Mouse (Mus musculus): Measurements from ENCODE around the gene Hsd17b3. TPM values are rescaled to one million over a fixed set of nuclear protein-coding genes. Genes with fewer than 3 reads are reported as not detected.

The Hsd17b3 gene
- polyA plus RNA-seq (2015; fragmentation: Nextera tagmentation; extraction: Ambion mirVana), result not detected in 2 replicates

GRCm38 (mm10) chr13:64089130-64089529, at the start of gene Hsd17b3:
Gene Hsd17b3 (minus strand): TSS chr13:64089230.
- 85% methylated on average over 4 of the region's 4 CpGs for WGBS

DNA sequence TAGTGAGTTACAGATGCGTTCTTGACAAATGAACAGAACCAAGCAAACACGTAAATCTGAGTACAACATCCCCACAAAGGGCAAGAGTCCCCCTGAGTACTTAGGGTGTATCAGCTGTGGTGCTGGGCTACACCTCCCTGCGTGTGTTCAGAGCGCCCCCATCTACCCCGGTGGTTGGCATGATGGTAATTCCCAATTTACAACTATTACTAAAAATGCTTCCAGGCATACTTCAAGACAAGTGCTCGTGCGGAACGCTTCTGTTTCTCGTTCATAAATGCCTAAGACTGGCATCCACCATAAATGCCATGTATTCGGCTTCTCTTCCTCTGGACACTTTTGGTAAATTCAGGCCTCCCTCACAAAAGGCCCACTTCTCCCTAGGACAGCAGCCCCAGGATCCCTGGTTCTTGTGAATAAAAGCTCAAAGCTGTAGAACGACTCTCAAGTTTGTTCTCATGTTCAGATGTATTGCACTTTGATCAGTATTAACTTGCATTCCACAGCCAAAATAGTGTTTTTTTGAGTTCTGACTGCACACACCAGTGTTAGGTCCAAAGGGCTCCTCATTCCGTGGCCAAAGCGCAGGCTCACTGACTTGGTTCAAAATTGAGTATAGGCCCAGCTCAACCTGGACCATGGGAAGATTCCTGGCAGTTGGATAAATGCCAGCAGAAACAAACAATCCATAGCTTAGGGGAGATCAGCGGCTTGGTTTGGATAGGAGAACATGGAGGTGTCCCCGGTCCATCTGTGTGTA, 40.8 kb upstream of the Hsd17b3 start:
- Histone ChIP-seq H3K27me3 (replicated peaks) (no peaks in the 10 kb centered on the region), H3K4me3 (replicated peaks) (peak overlapping the region; percentile 66), H3K9me3 (no peaks in the 10 kb centered on the region), H3K4me1 (replicated peaks) (0 out of 2 replicates have a peak, but pooled peaks cover 6% of the 10 kb centered on the region), H3K36me3 (0 out of 2 replicates have a peak, but pooled peaks cover 6% of the 10 kb centered on the region), H3K27ac (peak overlapping the region; percentile 28; the same call in 1 of the 2 replicates), H3K4me2 (replicated peaks) (peak overlapping the region; percentile 87), H3K9ac (peak overlapping the region; percentile 74)
- ATAC-seq, result peak; percentile 92
- WGBS, result 37% methylated on average over 15 of the region's 15 CpGs

More at GRCm38 (mm10) chr13:64089130-64089529, at the start of gene Hsd17b3:
- Histone ChIP-seq H3K9ac (no peak within 1 kb of the TSS), H3K36me3 (no peaks in the 10 kb centered on the region), H3K27me3 (replicated peaks) (no peaks in the 10 kb centered on the region), H3K4me2 (replicated peaks) (no peak within 1 kb of the TSS), H3K4me1 (replicated peaks) (no peaks in the 10 kb centered on the region), H3K27ac (no peak within 1 kb of the TSS), H3K9me3 (no peaks in the 10 kb centered on the region), H3K4me3 (replicated peaks) (no peak within 1 kb of the TSS)
- no peak for ATAC-seq

DNA sequence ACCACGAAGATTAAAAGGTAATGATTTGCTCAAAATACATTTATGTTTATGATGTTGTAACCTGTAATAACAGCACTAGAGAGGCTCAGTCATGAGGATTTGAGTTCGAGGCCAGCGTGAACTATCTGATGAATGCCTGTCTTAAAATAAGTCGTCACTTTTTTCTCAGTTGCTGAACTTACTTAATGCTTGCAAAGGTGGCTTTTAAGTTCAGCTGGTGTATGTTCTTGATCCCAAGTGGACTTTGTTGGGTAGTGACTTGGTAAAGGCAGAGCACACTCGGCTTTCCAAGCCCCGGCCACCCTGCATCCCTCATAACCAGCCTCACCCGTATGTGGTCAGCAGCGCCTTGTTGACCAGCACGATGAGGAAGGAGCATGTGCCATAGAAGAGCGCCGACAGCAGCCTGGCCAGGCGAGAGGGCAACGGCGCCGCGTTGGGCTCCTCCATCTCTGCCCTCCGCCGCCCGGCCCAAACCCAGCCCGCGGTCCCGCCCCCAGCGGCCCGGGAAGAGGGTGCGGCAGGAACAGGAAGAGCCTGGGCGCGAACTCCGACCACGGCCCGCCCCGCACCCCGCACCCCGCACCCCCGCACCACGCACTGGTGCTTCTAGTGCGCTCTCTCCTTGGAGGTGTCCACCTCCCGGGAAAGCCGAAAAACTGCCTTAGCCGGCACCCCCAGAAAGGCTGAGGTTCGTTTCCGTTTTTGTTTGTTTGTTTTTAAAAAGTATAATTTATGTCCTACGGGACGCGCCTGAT, 40.0 kb upstream of the Hsd17b3 start, which contains the start of gene Slc35d2:
Gene Slc35d2 (minus strand): TSS at position 511 of the 758 bp plus-strand sequence.
- peak; percentile 96 for ATAC-seq
- Histone ChIP-seq H3K27ac (peak within 1 kb of the TSS; percentile 28; the same call in 1 of the 2 replicates), H3K36me3 (0 out of 2 replicates have a peak, but pooled peaks cover 6% of the 10 kb centered on the region), H3K4me1 (replicated peaks) (0 out of 2 replicates have a peak, but pooled peaks cover 6% of the 10 kb centered on the region), H3K27me3 (replicated peaks) (no peaks in the 10 kb centered on the region), H3K4me3 (replicated peaks) (peak within 1 kb of the TSS; percentile 66), H3K9me3 (no peaks in the 10 kb centered on the region), H3K4me2 (replicated peaks) (peak within 1 kb of the TSS; percentile 87), H3K9ac (peak within 1 kb of the TSS; percentile 74)
- WGBS, result 7% methylated on average over 44 of the region's 44 CpGs

DNA sequence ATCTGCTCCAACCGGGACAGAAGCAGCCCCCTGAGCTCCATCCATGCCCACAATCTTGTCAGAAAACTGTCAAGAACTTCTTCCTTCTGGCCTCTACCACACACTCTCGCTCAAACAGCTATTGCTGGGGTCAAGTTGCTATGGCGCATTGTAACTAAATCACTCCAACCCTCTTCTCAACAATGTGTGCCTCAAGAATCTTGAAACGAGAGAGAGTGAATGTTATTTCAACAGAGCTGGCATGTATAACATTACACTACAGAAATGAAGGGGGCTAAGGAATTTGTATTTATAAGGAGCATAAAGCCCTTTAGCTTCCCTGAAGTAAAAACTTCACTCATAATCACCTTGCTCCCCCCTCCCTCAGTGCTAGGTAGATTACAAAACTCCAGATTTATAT, 37.3 kb upstream of the Hsd17b3 start:
- H3K27me3 ChIP-seq (replicated peaks), result no peaks in the 10 kb centered on the region
- H3K4me2 ChIP-seq (replicated peaks), result no peak overlapping the region
- 0 out of 2 replicates have a peak, but pooled peaks cover 6% of the 10 kb centered on the region for H3K4me1 ChIP-seq (replicated peaks)
- no peak overlapping the region for H3K9ac ChIP-seq
- no peak for ATAC-seq
- H3K4me3 ChIP-seq (replicated peaks), result no peak overlapping the region
- H3K9me3 ChIP-seq, result no peaks in the 10 kb centered on the region
- H3K27ac ChIP-seq, result no peak overlapping the region
- no peaks in the 10 kb centered on the region for H3K36me3 ChIP-seq
- WGBS, result 67% methylated on average over 4 of the region's 4 CpGs

- 97% methylated on average over 6 of the region's 6 CpGs for WGBS
- H3K4me3 ChIP-seq (replicated peaks), result no peak overlapping the region
- no peaks in the 10 kb centered on the region for H3K9me3 ChIP-seq
Measured at GRCm38 (mm10) chr13:64124886-64125285, 35.9 kb upstream of the Hsd17b3 start.

GRCm38 (mm10) chr13:64123491-64124188, 34.6 kb upstream of the Hsd17b3 start:
- no peak for ATAC-seq
- 37% methylated on average over 6 of the region's 6 CpGs for WGBS
- Histone ChIP-seq H3K4me3 (replicated peaks) (no peak overlapping the region), H3K9ac (no peak overlapping the region), H3K9me3 (no peaks in the 10 kb centered on the region), H3K4me1 (replicated peaks) (no peaks in the 10 kb centered on the region), H3K27ac (no peak overlapping the region), H3K27me3 (replicated peaks) (no peaks in the 10 kb centered on the region), H3K36me3 (no peaks in the 10 kb centered on the region), H3K4me2 (replicated peaks) (no peak overlapping the region)

More at GRCm38 (mm10) chr13:64124886-64125285, 35.9 kb upstream of the Hsd17b3 start:
- H3K36me3 ChIP-seq, result no peaks in the 10 kb centered on the region
- H3K4me2 ChIP-seq (replicated peaks), result no peak overlapping the region
- ATAC-seq, result no peak
- no peaks in the 10 kb centered on the region for H3K27me3 ChIP-seq (replicated peaks)
- no peak overlapping the region for H3K9ac ChIP-seq
- H3K4me1 ChIP-seq (replicated peaks), result 0 out of 2 replicates have a peak, but pooled peaks cover 4% of the 10 kb centered on the region
- H3K27ac ChIP-seq, result no peak overlapping the region

DNA sequence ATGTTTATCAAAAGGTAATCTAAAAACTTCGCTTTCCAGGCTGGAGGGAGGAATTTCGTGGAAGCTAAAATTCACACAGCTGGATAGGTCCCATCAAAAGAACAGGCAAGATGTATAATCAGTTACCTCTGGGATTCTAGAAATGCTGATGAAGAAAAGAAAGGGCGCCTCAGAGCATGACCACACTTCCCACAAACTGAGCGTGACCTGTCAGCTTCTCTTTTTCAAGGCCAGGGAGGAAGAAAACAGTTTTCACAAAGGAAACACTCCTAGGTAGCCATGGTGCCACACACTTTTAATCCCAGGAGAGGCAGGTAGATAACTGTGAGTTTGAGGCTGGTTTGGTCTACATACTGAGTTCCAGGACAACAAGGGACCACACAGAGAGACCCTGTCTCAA, 31.7 kb upstream of the Hsd17b3 start:
- Histone ChIP-seq H3K27ac (no peak overlapping the region), H3K36me3 (no peaks in the 10 kb centered on the region), H3K4me2 (replicated peaks) (no peak overlapping the region), H3K9ac (no peak overlapping the region), H3K27me3 (replicated peaks) (no peaks in the 10 kb centered on the region), H3K9me3 (no peaks in the 10 kb centered on the region), H3K4me3 (replicated peaks) (no peak overlapping the region), H3K4me1 (replicated peaks) (no peaks in the 10 kb centered on the region)
- ATAC-seq, result no peak
- 69% methylated on average over 4 of the region's 4 CpGs for WGBS

GRCm38 (mm10) chr13:64117442-64117841, 28.4 kb upstream of the Hsd17b3 start:
- no peaks in the 10 kb centered on the region for H3K9me3 ChIP-seq
- no peak overlapping the region for H3K9ac ChIP-seq
- no peaks in the 10 kb centered on the region for H3K36me3 ChIP-seq
- no peak overlapping the region for H3K27ac ChIP-seq
- WGBS, result 58% methylated on average over 2 of the region's 2 CpGs
- no peaks in the 10 kb centered on the region for H3K27me3 ChIP-seq (replicated peaks)
- H3K4me3 ChIP-seq (replicated peaks), result no peak overlapping the region
- ATAC-seq, result no peak
- H3K4me2 ChIP-seq (replicated peaks), result no peak overlapping the region
- no peaks in the 10 kb centered on the region for H3K4me1 ChIP-seq (replicated peaks)

DNA sequence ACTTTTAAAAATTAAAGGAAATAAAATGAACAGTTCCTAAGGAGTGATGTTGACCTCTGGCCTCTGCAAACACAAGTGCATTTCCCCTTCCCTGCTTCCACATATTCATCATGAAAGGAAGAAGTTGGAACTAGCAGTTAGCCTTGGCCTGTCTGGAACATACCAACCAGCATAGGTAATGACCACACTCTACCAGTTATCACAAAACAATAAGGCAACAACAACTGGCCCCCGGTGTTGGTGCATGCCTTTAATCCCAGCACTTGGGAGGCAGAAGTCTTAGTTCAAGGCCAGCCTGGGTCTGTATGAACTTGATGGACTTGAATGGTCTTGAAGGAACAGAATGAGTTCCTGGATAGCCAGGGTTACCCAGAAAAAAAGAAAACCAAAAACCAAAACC, 21.4 kb upstream of the Hsd17b3 start:
- H3K9me3 ChIP-seq, result no peaks in the 10 kb centered on the region
- 75% methylated on average over 1 of the region's 1 CpGs for WGBS
- H3K27ac ChIP-seq, result no peak overlapping the region
- no peaks in the 10 kb centered on the region for H3K36me3 ChIP-seq
- H3K9ac ChIP-seq, result no peak overlapping the region
- no peak overlapping the region for H3K4me3 ChIP-seq (replicated peaks)
- H3K4me2 ChIP-seq (replicated peaks), result no peak overlapping the region
- 0 out of 2 replicates have a peak, but pooled peaks cover 4% of the 10 kb centered on the region for H3K4me1 ChIP-seq (replicated peaks)
- ATAC-seq, result no peak
- H3K27me3 ChIP-seq (replicated peaks), result no peaks in the 10 kb centered on the region

- Histone ChIP-seq H3K27ac (no peak overlapping the region), H3K4me3 (replicated peaks) (no peak overlapping the region), H3K4me1 (replicated peaks) (0 out of 2 replicates have a peak, but pooled peaks cover 4% of the 10 kb centered on the region), H3K9ac (no peak overlapping the region), H3K36me3 (no peaks in the 10 kb centered on the region), H3K27me3 (replicated peaks) (no peaks in the 10 kb centered on the region), H3K4me2 (replicated peaks) (no peak overlapping the region), H3K9me3 (no peaks in the 10 kb centered on the region)
- WGBS, result 19% methylated on average over 5 of the region's 5 CpGs
- ATAC-seq, result no peak
Measured at GRCm38 (mm10) chr13:64108381-64108850, 19.4 kb upstream of the Hsd17b3 start.

GRCm38 (mm10) chr13:64107535-64107934, 18.5 kb upstream of the Hsd17b3 start:
- no peak overlapping the region for H3K9ac ChIP-seq
- no peaks in the 10 kb centered on the region for H3K9me3 ChIP-seq
- H3K4me1 ChIP-seq (replicated peaks), result 0 out of 2 replicates have a peak, but pooled peaks cover 4% of the 10 kb centered on the region
- H3K27me3 ChIP-seq (replicated peaks), result no peaks in the 10 kb centered on the region
- ATAC-seq, result no peak
- no peak overlapping the region for H3K4me3 ChIP-seq (replicated peaks)
- H3K4me2 ChIP-seq (replicated peaks), result no peak overlapping the region
- H3K27ac ChIP-seq, result no peak overlapping the region
- no peaks in the 10 kb centered on the region for H3K36me3 ChIP-seq
- 38% methylated on average over 8 of the region's 8 CpGs for WGBS

Data from intestine, embryonic 15.5 days (tissue).